Mouse (Mus musculus) heart, adult 2 months (tissue): ENCODE results near the gene Dnajb1. TPM values are rescaled to one million over a fixed set of nuclear protein-coding genes. Genes with fewer than 3 reads are reported as not detected.

ENCODE experiments used
- DNase-seq, 2 experiments: peaks; one replicate each; pipeline ENCODE4 v3.0.0; 2021
- H3K27ac ChIP-seq: fragments of 200-600 bp; 2 replicates; pipeline ENCODE4 v1.8.1; 2022
- H3K27me3 ChIP-seq: fragments of 200-500 bp; 2 replicates; pipeline ENCODE4 v1.6.1; 2012; ENCODE audit warnings: mild to moderate bottlenecking, low read length, inconsistent platforms, mixed read lengths; ENCODE audit not compliant: control insufficient read depth, insufficient read depth
- H3K36me3 ChIP-seq: fragments of 200-500 bp; 2 replicates; pipeline ENCODE4 v1.6.1; 2012; ENCODE audit warnings: low read length, inconsistent platforms; ENCODE audit not compliant: control insufficient read depth, insufficient read depth
- H3K4me1 ChIP-seq: fragments of 200-500 bp; 2 replicates; pipeline ENCODE4 v1.6.1; 2011; ENCODE audit warnings: low read length; ENCODE audit not compliant: control insufficient read depth, insufficient read depth
- H3K4me3 ChIP-seq: fragments of 200-600 bp; 2 replicates; pipeline ENCODE4 v1.8.1; 2022
- H3K79me2 ChIP-seq: fragments of 200-500 bp; replicated peaks from 2 replicates; pipeline ENCODE4 v1.6.1; 2012; ENCODE audit warnings: mild to moderate bottlenecking, inconsistent platforms, low read length, moderate library complexity, mixed read lengths; ENCODE audit not compliant: control insufficient read depth, insufficient read depth
- H3K9ac ChIP-seq: fragments of 200-500 bp; 2 replicates; pipeline ENCODE4 v1.6.1; 2012; ENCODE audit warnings: low read depth, mild to moderate bottlenecking, control low read depth, inconsistent platforms, low read length, mixed read lengths
- CTCF ChIP-seq: fragments of 200-600 bp; IDR thresholded peaks from 2 replicates; pipeline ENCODE4 v1.8.1; 2022; ENCODE audit warnings: antibody characterized with exemption, mild to moderate bottlenecking, moderate library complexity
- EP300 ChIP-seq: fragments of 200-500 bp; IDR thresholded peaks from 2 replicates; pipeline ENCODE4 v1.6.1; 2011; ENCODE audit warnings: low read depth, low read length, control low read depth; ENCODE audit not compliant: insufficient read depth
- POLR2A ChIP-seq: fragments of 200-500 bp; IDR thresholded peaks from 2 replicates; pipeline ENCODE4 v1.6.1; 2011; ENCODE audit warnings: mild to moderate bottlenecking, low read depth, low read length, control low read depth; ENCODE audit not compliant: insufficient read depth
- WGBS: fragments of 180-500 bp; shearing (Covaris S2); methylation state at CpG from one replicate; pipeline ENCODE4 v1.1.7; 2018; 5-methylcytosine and 5-hydroxymethylcytosine counted together
- intact Hi-C: fragments of 180-260 bp; cut with DNase I; formaldehyde crosslinking; loops from one replicate; pipeline ENCODE4 v1.15.1; 2025
- polyA plus RNA-seq: library from polyadenylated mRNA; depleted of rRNA; stranded (reverse); fragments of >200 nt; gene quantifications from 2 replicates; pipeline ENCODE4 v1.2.3, GENCODE M21; 2012
- total RNA-seq, 2 experiments: library from RNA; stranded (reverse); gene quantifications; 2 replicates each; pipeline ENCODE4 v1.2.3; 2021

The Dnajb1 gene
- total and polyA plus RNA-seq, 3 experiments, result 11.3 to 16.8 (median 13.4) TPM

GRCm38 (mm10) chr8:83609086-83609485, 1.1 kb downstream of the Dnajb1 start:
- Histone ChIP-seq H3K36me3 (peaks cover 2% of the 10 kb centered on the region; the same call in 1 of the 2 replicates), H3K4me1 (peaks cover 6% of the 10 kb centered on the region), H3K9ac (peak overlapping the region; percentile 89), H3K4me3 (peak overlapping the region; percentile 82), H3K27me3 (no peaks in the 10 kb centered on the region), H3K27ac (peak overlapping the region; percentile 100), H3K79me2 (peaks cover 2% of the 10 kb centered on the region)
- 10% methylated on average over 9 of the region's 9 CpGs for WGBS
- no peak for DNase-seq
- TF ChIP-seq POLR2A (no peak), CTCF (no peak), EP300 (no peak)
- intact Hi-C loops, result loop anchor here (5.0 to 10.0 kb wide), 2 partner anchors 42 to 164 kb away; partner anchors contain the start of gene Ndufb7

- Histone ChIP-seq H3K4me3 (peak overlapping the region; percentile 82), H3K9ac (peak overlapping the region; percentile 89), H3K4me1 (peaks cover 6% of the 10 kb centered on the region), H3K79me2 (peaks cover 2% of the 10 kb centered on the region), H3K27ac (peak overlapping the region; percentile 100; the same call in 1 of the 2 replicates), H3K27me3 (no peaks in the 10 kb centered on the region), H3K36me3 (peaks cover 2% of the 10 kb centered on the region; the same call in 1 of the 2 replicates)
- DNase-seq, result no peak
- intact Hi-C loops, result loop anchor here (5.0 to 10.0 kb wide), 2 partner anchors 42 to 165 kb away; partner anchors contain the start of gene Ndufb7
- TF ChIP-seq CTCF (no peak), POLR2A (no peak), EP300 (no peak)
- WGBS, result 86% methylated on average over 10 of the region's 10 CpGs
Measured at GRCm38 (mm10) chr8:83609547-83610180, 1.7 kb downstream of the Dnajb1 start.

- intact Hi-C loops, result no loop called here
- Histone ChIP-seq H3K4me1 (peaks cover 6% of the 10 kb centered on the region), H3K4me3 (no peak overlapping the region), H3K9ac (no peak overlapping the region), H3K27me3 (no peaks in the 10 kb centered on the region), H3K79me2 (peaks cover 2% of the 10 kb centered on the region), H3K36me3 (peaks cover 2% of the 10 kb centered on the region; the same call in 1 of the 2 replicates), H3K27ac (no peak overlapping the region)
- TF ChIP-seq POLR2A, result no peak
- TF ChIP-seq CTCF, result no peak
- TF ChIP-seq EP300, result no peak
- 96% methylated on average over 4 of the region's 4 CpGs for WGBS
- DNase-seq, result no peak
Measured at GRCm38 (mm10) chr8:83611921-83612320, 3.9 kb downstream of the Dnajb1 start.

- no peak overlapping the region for H3K4me3 ChIP-seq
- TF ChIP-seq EP300 (no peak), CTCF (no peak), POLR2A (no peak)
- H3K27me3 ChIP-seq, result no peaks in the 10 kb centered on the region
- H3K36me3 ChIP-seq, result peaks cover 2% of the 10 kb centered on the region; the same call in 1 of the 2 replicates
- H3K27ac ChIP-seq, result no peak overlapping the region
- WGBS, result 83% methylated on average over 4 of the region's 4 CpGs
- H3K9ac ChIP-seq, result no peak overlapping the region
- DNase-seq, result no peak
- peaks cover 6% of the 10 kb centered on the region for H3K4me1 ChIP-seq
- intact Hi-C loops, result no loop called here
- H3K79me2 ChIP-seq, result peaks cover 2% of the 10 kb centered on the region
Measured at GRCm38 (mm10) chr8:83613695-83614094, 5.7 kb downstream of the Dnajb1 start.

- no peak overlapping the region for H3K4me3 ChIP-seq
- H3K27me3 ChIP-seq, result no peaks in the 10 kb centered on the region
- TF ChIP-seq CTCF (no peak), POLR2A (no peak), EP300 (no peak)
- no peak overlapping the region for H3K27ac ChIP-seq
- DNase-seq, result no peak
- no peaks in the 10 kb centered on the region for H3K36me3 ChIP-seq
- H3K79me2 ChIP-seq, result no peaks in the 10 kb centered on the region
- intact Hi-C loops, result no loop called here
- H3K9ac ChIP-seq, result no peak overlapping the region
- no peaks in the 10 kb centered on the region for H3K4me1 ChIP-seq
Measured at GRCm38 (mm10) chr8:83616625-83617024, 8.6 kb downstream of the Dnajb1 start.

- H3K4me1 ChIP-seq, result no peaks in the 10 kb centered on the region
- no peaks in the 10 kb centered on the region for H3K27me3 ChIP-seq
- H3K27ac ChIP-seq, result no peak overlapping the region
- intact Hi-C loops, result no loop called here
- WGBS, result 74% methylated on average over 2 of the region's 2 CpGs
- no peak overlapping the region for H3K9ac ChIP-seq
- H3K79me2 ChIP-seq, result no peaks in the 10 kb centered on the region
- no peak for TF ChIP-seq POLR2A
- TF ChIP-seq EP300, result no peak
- TF ChIP-seq CTCF, result no peak
- no peak for DNase-seq
- no peaks in the 10 kb centered on the region for H3K36me3 ChIP-seq
- H3K4me3 ChIP-seq, result no peak overlapping the region
Measured at GRCm38 (mm10) chr8:83617111-83617510, 9.1 kb downstream of the Dnajb1 start.
